Mouse (Mus musculus) kidney, embryonic 14.5 days (tissue): Measurements from ENCODE around the gene Tnfrsf9. TPM values are rescaled to one million over a fixed set of nuclear protein-coding genes. Genes with fewer than 3 reads are reported as not detected.
A peak's percentile ranks its signal among the peaks of the same experiment; 100 is the strongest.
"Not testable (repeated sequence)": the region's sequence is repeated elsewhere in the genome, so short reads cannot be mapped to it uniquely, and the experiment has no call there.

Experiments used
- ATAC-seq: fragments of 200-750 bp; cut with Nextera tagmentation; 2 replicates; pipeline ENCODE4 v1.8.0; 2017; ENCODE audit warnings: moderate number of reproducible peaks, mild to moderate bottlenecking, moderate TSS enrichment, moderate library complexity; ENCODE audit not compliant: low FRiP score, low TSS enrichment
- H3K27ac ChIP-seq: fragments of 300-500 bp; sonication (generic); 2 replicates; pipeline ENCODE4 v1.5.1; 2014; ENCODE audit warnings: low read depth, mild to moderate bottlenecking, low read length, moderate library complexity, mixed read lengths
- H3K27me3 ChIP-seq: fragments of 300-500 bp; sonication (generic); 2 replicates; pipeline ENCODE4 v1.6.1; 2014; ENCODE audit warnings: mild to moderate bottlenecking, low read length; ENCODE audit not compliant: control insufficient read depth, insufficient read depth
- H3K36me3 ChIP-seq: fragments of 300-500 bp; sonication (generic); 2 replicates; pipeline ENCODE4 v1.6.1; 2014; ENCODE audit warnings: low read length, mixed read lengths; ENCODE audit not compliant: control insufficient read depth, insufficient read depth
- H3K4me1 ChIP-seq: fragments of 300-500 bp; sonication (generic); 2 replicates; pipeline ENCODE4 v1.6.1; 2014; ENCODE audit warnings: low read length, mixed read lengths; ENCODE audit not compliant: control insufficient read depth, insufficient read depth
- H3K4me2 ChIP-seq: fragments of 300-500 bp; sonication (generic); replicated peaks from 2 replicates; pipeline ENCODE4 v1.6.1; 2014; ENCODE audit warnings: low read depth, mild to moderate bottlenecking, low read length
- H3K4me3 ChIP-seq: fragments of 300-500 bp; sonication (generic); 2 replicates; pipeline ENCODE4 v1.5.1; 2014; ENCODE audit warnings: mild to moderate bottlenecking, low read length
- H3K9ac ChIP-seq: fragments of 300-500 bp; sonication (generic); 2 replicates; pipeline ENCODE4 v1.6.1; 2014; ENCODE audit warnings: low read depth, mild to moderate bottlenecking, low read length, moderate library complexity
- H3K9me3 ChIP-seq: fragments of 300-500 bp; sonication (generic); 2 replicates; pipeline ENCODE4 v1.6.1; 2016; ENCODE audit warnings: low read length; ENCODE audit not compliant: control insufficient read depth
- WGBS: fragments of 180-500 bp; shearing (Covaris S2); extraction: QIAGEN DNeasy Blood & Tissue Kit; methylation state at CpG from one replicate; pipeline ENCODE4 v1.1.7; 2014; 5-methylcytosine and 5-hydroxymethylcytosine counted together
- polyA plus RNA-seq: library from polyadenylated mRNA; unstranded; fragments of >200 nt; fragmentation: Nextera tagmentation; extraction: Ambion mirVana; gene quantifications from 2 replicates; pipeline ENCODE4 v1.2.1, GENCODE M21; 2014

Gene Tnfrsf9
- polyA plus RNA-seq, 1 experiment from 2014 or later: 0.39 TPM

GRCm38 (mm10) chr4:150901651-150902050 is 12.7 kb upstream of the Tnfrsf9 start:
- ATAC-seq: no peak
- Histone ChIP-seq H3K27ac (no peak overlapping the region), H3K9ac (no peak overlapping the region), H3K4me1 (no peaks in the 10 kb centered on the region), H3K27me3 (no peaks in the 10 kb centered on the region), H3K4me3 (no peak overlapping the region), H3K4me2 (no peak overlapping the region), H3K36me3 (peaks cover 68% of the 10 kb centered on the region), H3K9me3 (no peaks in the 10 kb centered on the region)
- 56% methylated on average over 9 of the region's 9 CpGs for WGBS

GRCm38 (mm10) chr4:150902062-150902461 is 12.3 kb upstream of the Tnfrsf9 start:
- Histone ChIP-seq H3K4me3 (no peak overlapping the region), H3K27me3 (no peaks in the 10 kb centered on the region), H3K9ac (no peak overlapping the region), H3K36me3 (peaks cover 66% of the 10 kb centered on the region), H3K4me2 (no peak overlapping the region), H3K27ac (no peak overlapping the region), H3K9me3 (no peaks in the 10 kb centered on the region), H3K4me1 (no peaks in the 10 kb centered on the region)
- ATAC-seq: peak; percentile 55
- 65% methylated on average over 12 of the region's 12 CpGs for WGBS

- H3K27me3 ChIP-seq: no peaks in the 10 kb centered on the region
- H3K4me2 ChIP-seq: no peak overlapping the region
- 95% methylated on average over 14 of the region's 14 CpGs for WGBS
- H3K4me1 ChIP-seq: no peaks in the 10 kb centered on the region
- H3K9ac ChIP-seq: no peak overlapping the region
- H3K4me3 ChIP-seq: no peak overlapping the region
- no peaks in the 10 kb centered on the region for H3K9me3 ChIP-seq
- peaks cover 55% of the 10 kb centered on the region for H3K36me3 ChIP-seq
- no peak overlapping the region for H3K27ac ChIP-seq
- ATAC-seq: no peak
These were observed 11.1 kb upstream of the Tnfrsf9 start for GRCm38 (mm10) chr4:150903091-150903742.

GRCm38 (mm10) chr4:150907099-150907498 is 7.3 kb upstream of the Tnfrsf9 start:
- 97% methylated on average over 8 of the region's 8 CpGs for WGBS
- no peak overlapping the region for H3K4me2 ChIP-seq
- peaks cover 29% of the 10 kb centered on the region for H3K36me3 ChIP-seq
- H3K4me1 ChIP-seq: peaks cover 6% of the 10 kb centered on the region
- ATAC-seq: no peak
- no peaks in the 10 kb centered on the region for H3K27me3 ChIP-seq
- no peaks in the 10 kb centered on the region for H3K9me3 ChIP-seq
- H3K9ac ChIP-seq: no peak overlapping the region
- no peak overlapping the region for H3K4me3 ChIP-seq
- H3K27ac ChIP-seq: no peak overlapping the region

GRCm38 (mm10) chr4:150908512-150908911 is 5.8 kb upstream of the Tnfrsf9 start:
- WGBS: 81% methylated on average over 5 of the region's 5 CpGs
- not testable (repeated sequence) for H3K27ac ChIP-seq, H3K27me3 ChIP-seq, H3K4me1 ChIP-seq, H3K9me3 ChIP-seq, H3K4me2 ChIP-seq, H3K4me3 ChIP-seq, H3K9ac ChIP-seq, ATAC-seq
- H3K36me3 ChIP-seq: peaks cover 23% of the 10 kb centered on the region

- no peaks in the 10 kb centered on the region for H3K9me3 ChIP-seq
- H3K27ac ChIP-seq: peak overlapping the region; percentile 85
- WGBS: under 1% methylated on average over 56 of the region's 56 CpGs
- H3K27me3 ChIP-seq: no peaks in the 10 kb centered on the region
- peak overlapping the region; percentile 87 for H3K9ac ChIP-seq
- peak overlapping the region; percentile 70 for H3K4me2 ChIP-seq
- peak overlapping the region; percentile 84 for H3K4me3 ChIP-seq
- H3K4me1 ChIP-seq: peaks cover 6% of the 10 kb centered on the region
- peaks cover 14% of the 10 kb centered on the region for H3K36me3 ChIP-seq
- peak; percentile 91 for ATAC-seq
These were observed 4.8 kb upstream of the Tnfrsf9 start for GRCm38 (mm10) chr4:150909451-150910156.

GRCm38 (mm10) chr4:150910164-150910951 is 4.0 kb upstream of the Tnfrsf9 start:
- Histone ChIP-seq H3K27ac (peak overlapping the region; percentile 52), H3K4me2 (peak overlapping the region; percentile 32; the same call in 1 of the 2 replicates), H3K36me3 (peaks cover 9% of the 10 kb centered on the region), H3K4me1 (peaks cover 10% of the 10 kb centered on the region), H3K9me3 (no peaks in the 10 kb centered on the region), H3K27me3 (no peaks in the 10 kb centered on the region), H3K4me3 (peak overlapping the region; percentile 84; the same call in 1 of the 2 replicates), H3K9ac (peak overlapping the region; percentile 42)
- 89% methylated on average over 19 of the region's 19 CpGs for WGBS
- ATAC-seq: peak; percentile 20; the same call in 1 of the 2 replicates

GRCm38 (mm10) chr4:150913743-150914142 is 619 bp upstream of the Tnfrsf9 start:
- Histone ChIP-seq H3K27me3 (no peaks in the 10 kb centered on the region), H3K4me2 (peak overlapping the region; percentile 56), H3K4me1 (peaks cover 8% of the 10 kb centered on the region), H3K36me3 (no peaks in the 10 kb centered on the region), H3K27ac (peak overlapping the region; percentile 86), H3K9me3 (no peaks in the 10 kb centered on the region), H3K4me3 (peak overlapping the region; percentile 63), H3K9ac (peak overlapping the region; percentile 73)
- no peak for ATAC-seq
- 17% methylated on average over 12 of the region's 12 CpGs for WGBS
